8 mouse cellular contexts compared by ENCODE assay signal in the genomic region with DNA sequence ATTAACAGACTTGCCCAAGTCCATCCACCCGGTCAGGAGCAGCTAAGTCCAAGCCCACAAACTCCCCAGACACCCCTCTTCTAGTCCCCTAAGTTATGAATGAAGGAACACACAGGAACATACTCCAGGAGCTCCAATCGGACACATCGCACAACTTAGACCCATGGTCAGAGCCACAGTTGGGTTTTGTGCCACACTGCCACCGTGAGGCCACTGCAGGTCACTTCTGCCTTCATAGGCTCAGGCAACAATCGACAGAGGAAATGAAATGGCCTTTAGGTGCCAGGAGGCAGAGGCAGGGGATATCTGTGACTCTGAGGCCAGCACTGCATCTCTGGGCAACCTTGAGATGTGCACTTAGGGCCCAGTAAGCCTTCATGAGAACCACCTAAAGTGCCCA. TPM values are rescaled to one million over a fixed set of nuclear protein-coding genes. Genes with fewer than 3 reads are reported as not detected.
A peak's percentile ranks its signal among the peaks of the same experiment; 100 is the strongest.
DNase-seq lines count a peak whose midpoint lies in the region; ATAC-seq lines count a peak whose summit lies in the region.
"Had no signal": no experiment of that assay in that cellular context is flagged by ENCODE, and none has a peak within 500 bp of the region (broad histone marks: within the 10 kb centered on the region; RNA-seq: fewer than 3 reads in every experiment).

No protein-coding gene starts in this region.

- no peak overlapping the region for H3K4me3 ChIP-seq in forebrain, embryonic 10.5 days
- H3K4me3 ChIP-seq: megakaryocyte, embryonic 14.5 days had no signal

- DNase-seq in Muller cell, postnatal 12 days (ENCODE audit: inconsistent ontology term): peak; percentile 79
- peak; percentile 50 for DNase-seq in c-Kit-positive CD71-negative TER-119-negative erythroid progenitor cells, embryonic 14.5 days (ENCODE audit: low read depth)
- DNase-seq in forebrain, embryonic 10.5 days (ENCODE audit: extremely low spot score, low spot score): peak; percentile 64
- peak; percentile 75 to 78 for DNase-seq in heart, postnatal 14 days
- DNase-seq in layer of hippocampus, postnatal 10 days (ENCODE audit: low spot score in 2 of 2): peak; percentile 72 to 80
- DNase-seq in right cerebral cortex, adult 2 months (ENCODE audit: low spot score in 2 of 2): peak; percentile 75 to 80

- H3K9me3 ChIP-seq in forebrain, embryonic 10.5 days: no peaks in the 10 kb centered on the region
- H3K9me3 ChIP-seq: megakaryocyte, embryonic 14.5 days had no signal

- peaks cover 26% of the 10 kb centered on the region for H3K4me1 ChIP-seq in forebrain, embryonic 10.5 days

- WGBS in forebrain, embryonic 10.5 days: 19% methylated on average over 5 of the region's 5 CpGs

- intact Hi-C loops in heart, postnatal 14 days (cut with DNase I): loop anchor here (1.0 to 5.0 kb wide), 2 partner anchors 136 to 224 kb away; no protein-coding TSS in a partner anchor

- no peak overlapping the region for H3K27ac ChIP-seq in forebrain, embryonic 10.5 days

- peaks cover 6% of the 10 kb centered on the region; the same call in 1 of the 2 replicates for H3K27me3 ChIP-seq in forebrain, embryonic 10.5 days (ENCODE audit: poor library complexity, severe bottlenecking)

- H3K36me3 ChIP-seq in forebrain, embryonic 10.5 days (replicated peaks): no peaks in the 10 kb centered on the region

- ATAC-seq in megakaryocyte progenitor cell, adult 5-6 weeks (replicated peaks; ENCODE audit: poor library complexity): peak; percentile 93

RNA-seq across cellular contexts. Expression of a gene that starts 11.3 kb away (rescaled TPM):
- polyA plus RNA-seq in forebrain, embryonic 10.5 days (2016; fragmentation: Nextera tagmentation; extraction: Ambion mirVana): 0.12 and 0.27 TPM in 2 replicates
- total RNA-seq in heart, postnatal 14 days (2021): not detected
- total RNA-seq in layer of hippocampus, postnatal 10 days (2021): 1 to 10 TPM; 5.0 to 6.4 TPM
- not detected in 2 replicates for total RNA-seq in megakaryocyte progenitor cell, adult 5-6 weeks (2015)
- not detected in 2 replicates for total RNA-seq in megakaryocyte progenitor cell, adult 5-6 weeks (2017)

RNA-seq across cellular contexts. Expression of a gene that starts 31.2 kb away (rescaled TPM):
- polyA plus RNA-seq in forebrain, embryonic 10.5 days (2016; fragmentation: Nextera tagmentation; extraction: Ambion mirVana): 29.4 and 30.0 TPM in 2 replicates
- 100 to 1,000 TPM; 120 to 132 TPM for total RNA-seq in heart, postnatal 14 days (2021)
- 100 to 1,000 TPM; 280 to 294 TPM for total RNA-seq in layer of hippocampus, postnatal 10 days (2021)
- 30.9 and 37.2 TPM in 2 replicates for total RNA-seq in megakaryocyte progenitor cell, adult 5-6 weeks (2015)
- total RNA-seq in megakaryocyte progenitor cell, adult 5-6 weeks (2017): 86.2 and 116 TPM in 2 replicates

RNA-seq across cellular contexts. Expression of a gene that starts 38.3 kb away (rescaled TPM):
- 0.64 and 0.69 TPM in 2 replicates for polyA plus RNA-seq in forebrain, embryonic 10.5 days (2016; fragmentation: Nextera tagmentation; extraction: Ambion mirVana)
- total RNA-seq in heart, postnatal 14 days (2021): under 1 TPM; 0.32 to 0.33 TPM
- 1 to 10 TPM; 1.7 to 2.1 TPM for total RNA-seq in layer of hippocampus, postnatal 10 days (2021)
- 1.6 and 2.0 TPM in 2 replicates for total RNA-seq in megakaryocyte progenitor cell, adult 5-6 weeks (2015)
- 1.1 and 2.0 TPM in 2 replicates for total RNA-seq in megakaryocyte progenitor cell, adult 5-6 weeks (2017)

RNA-seq across cellular contexts. Expression of a gene that starts 38.6 kb away (rescaled TPM):
- polyA plus RNA-seq in forebrain, embryonic 10.5 days (2016; fragmentation: Nextera tagmentation; extraction: Ambion mirVana): 30.2 and 33.4 TPM in 2 replicates
- 10 to 100 TPM; 30.4 to 35.6 TPM for total RNA-seq in heart, postnatal 14 days (2021)
- total RNA-seq in layer of hippocampus, postnatal 10 days (2021): 10 to 100 TPM; 22.1 to 23.7 TPM
- 38.1 and 47.5 TPM in 2 replicates for total RNA-seq in megakaryocyte progenitor cell, adult 5-6 weeks (2015)
- 41.8 and 46.6 TPM in 2 replicates for total RNA-seq in megakaryocyte progenitor cell, adult 5-6 weeks (2017)

Comparison
In these comparisons a context has a peak if more than half of its experiments do, and no peak if none do; other contexts are left out.
1. RNA of a gene that starts 11.3 kb away (total RNA-seq): 5.0 to 6.4 TPM in layer of hippocampus, postnatal 10 days; not detected in heart, postnatal 14 days and not detected in megakaryocyte progenitor cell, adult 5-6 weeks; every median in the first group is over 4 times any median in the second.
2. Peak in every context shown above with its lines, with median percentiles within 50 percentile points of each other: DNase-seq.